Mouse (Mus musculus) limb, embryonic 13.5 days (tissue): ENCODE data around the gene Slc24a4. TPM values are rescaled to one million over a fixed set of nuclear protein-coding genes. Genes with fewer than 3 reads are reported as not detected.

Experiments used
- ATAC-seq: fragments of 200-750 bp; cut with Nextera tagmentation; 2 replicates; pipeline ENCODE4 v1.8.0; 2017; ENCODE audit warnings: low read depth, moderate number of reproducible peaks, moderate TSS enrichment; ENCODE audit not compliant: low FRiP score
- H3K27ac ChIP-seq: fragments of 300-500 bp; sonication (generic); 2 replicates; pipeline ENCODE4 v1.5.1; 2015; ENCODE audit warnings: inconsistent platforms, mild to moderate bottlenecking, moderate library complexity
- H3K27me3 ChIP-seq: fragments of 300-500 bp; sonication (generic); 2 replicates; pipeline ENCODE4 v1.6.1; 2015; ENCODE audit warnings: mild to moderate bottlenecking, inconsistent platforms
- H3K36me3 ChIP-seq: fragments of 300-500 bp; sonication (generic); 2 replicates; pipeline ENCODE4 v1.6.1; 2015; ENCODE audit warnings: inconsistent platforms, mild to moderate bottlenecking, moderate library complexity
- H3K4me1 ChIP-seq: fragments of 300-500 bp; sonication (generic); 2 replicates; pipeline ENCODE4 v1.6.1; 2015; ENCODE audit warnings: inconsistent platforms
- H3K4me2 ChIP-seq: fragments of 300-500 bp; sonication (generic); replicated peaks from 2 replicates; pipeline ENCODE4 v1.6.1; 2015; ENCODE audit warnings: inconsistent platforms, mild to moderate bottlenecking, moderate library complexity
- H3K4me3 ChIP-seq: fragments of 300-500 bp; sonication (generic); 2 replicates; pipeline ENCODE4 v1.5.1; 2015; ENCODE audit warnings: moderate library complexity, mild to moderate bottlenecking, inconsistent platforms
- H3K9ac ChIP-seq: fragments of 300-500 bp; sonication (generic); 2 replicates; pipeline ENCODE4 v1.6.1; 2015; ENCODE audit warnings: mild to moderate bottlenecking, inconsistent platforms
- H3K9me3 ChIP-seq: fragments of 300-500 bp; sonication (generic); 2 replicates; pipeline ENCODE4 v1.6.1; 2016; ENCODE audit warnings: inconsistent platforms
- WGBS: fragments of 180-500 bp; shearing (Covaris S2); methylation state at CpG from one replicate; pipeline ENCODE4 v1.1.7; 2015; 5-methylcytosine and 5-hydroxymethylcytosine counted together
- polyA plus RNA-seq: library from polyadenylated mRNA; unstranded; fragments of >200 nt; fragmentation: Nextera tagmentation; extraction: Ambion mirVana; gene quantifications from 2 replicates; pipeline ENCODE4 v1.2.1, GENCODE M21; 2015

Gene Slc24a4
- polyA plus RNA-seq, 1 experiment from 2014 or later: 0.85 TPM

GRCm38 (mm10) chr12:102282763-102283482 is 154.4 kb downstream of the Slc24a4 start, which contains the start of gene Rin3:
Gene Rin3 (plus strand): TSS chr12:102283048.
- no peaks in the 10 kb centered on the region for H3K36me3 ChIP-seq
- H3K27ac ChIP-seq: peak within 1 kb of the TSS; percentile 28; the same call in 1 of the 2 replicates
- peak within 1 kb of the TSS; percentile 94 for H3K4me2 ChIP-seq
- H3K27me3 ChIP-seq: peaks cover 14% of the 10 kb centered on the region; the same call in 1 of the 2 replicates
- H3K9me3 ChIP-seq: peaks cover 10% of the 10 kb centered on the region
- under 1% methylated on average over 74 of the region's 75 CpGs for WGBS
- peak; percentile 55 for ATAC-seq
- H3K4me3 ChIP-seq: peak within 1 kb of the TSS; percentile 64
- H3K9ac ChIP-seq: peak within 1 kb of the TSS; percentile 85
- H3K4me1 ChIP-seq: peaks cover 31% of the 10 kb centered on the region

GRCm38 (mm10) chr12:102283483-102284266 is 155.1 kb downstream of the Slc24a4 start:
- Histone ChIP-seq H3K27ac (peak overlapping the region; percentile 15; the same call in 1 of the 2 replicates), H3K27me3 (peaks cover 14% of the 10 kb centered on the region; the same call in 1 of the 2 replicates), H3K36me3 (no peaks in the 10 kb centered on the region), H3K4me3 (peak overlapping the region; percentile 64), H3K9me3 (peaks cover 4% of the 10 kb centered on the region; the same call in 1 of the 2 replicates), H3K9ac (peak overlapping the region; percentile 85), H3K4me2 (peak overlapping the region; percentile 94), H3K4me1 (peaks cover 31% of the 10 kb centered on the region)
- 7% methylated on average over 22 of the region's 24 CpGs for WGBS
- peak; percentile 64; the same call in 1 of the 2 replicates for ATAC-seq

GRCm38 (mm10) chr12:102284267-102284610 is 155.7 kb downstream of the Slc24a4 start:
- Histone ChIP-seq H3K4me3 (peak overlapping the region; percentile 64), H3K27me3 (peaks cover 14% of the 10 kb centered on the region; the same call in 1 of the 2 replicates), H3K4me2 (peak overlapping the region; percentile 94), H3K36me3 (no peaks in the 10 kb centered on the region), H3K9ac (peak overlapping the region; percentile 85; the same call in 1 of the 2 replicates), H3K4me1 (peaks cover 31% of the 10 kb centered on the region), H3K27ac (no peak overlapping the region), H3K9me3 (no peaks in the 10 kb centered on the region)
- WGBS: 31% methylated on average over 9 of the region's 9 CpGs
- ATAC-seq: no peak

- Histone ChIP-seq H3K27me3 (peaks cover 14% of the 10 kb centered on the region; the same call in 1 of the 2 replicates), H3K36me3 (peaks cover 2% of the 10 kb centered on the region; the same call in 1 of the 2 replicates), H3K4me3 (peak overlapping the region; percentile 64), H3K4me1 (peaks cover 31% of the 10 kb centered on the region), H3K9ac (no peak overlapping the region; the same call in 1 of the 2 replicates), H3K4me2 (peak overlapping the region; percentile 94), H3K9me3 (no peaks in the 10 kb centered on the region), H3K27ac (no peak overlapping the region)
- no peak for ATAC-seq
- 45% methylated on average over 3 of the region's 3 CpGs for WGBS
Observed at GRCm38 (mm10) chr12:102284618-102285159, 156.2 kb downstream of the Slc24a4 start.

GRCm38 (mm10) chr12:102285318-102285717 is 156.8 kb downstream of the Slc24a4 start:
- peaks cover 4% of the 10 kb centered on the region; the same call in 1 of the 2 replicates for H3K36me3 ChIP-seq
- peak overlapping the region; percentile 94; the same call in 1 of the 2 replicates for H3K4me2 ChIP-seq
- 78% methylated on average over 6 of the region's 6 CpGs for WGBS
- H3K27ac ChIP-seq: no peak overlapping the region
- H3K27me3 ChIP-seq: peaks cover 14% of the 10 kb centered on the region; the same call in 1 of the 2 replicates
- H3K4me1 ChIP-seq: peaks cover 31% of the 10 kb centered on the region
- H3K9ac ChIP-seq: no peak overlapping the region
- H3K4me3 ChIP-seq: no peak overlapping the region
- no peaks in the 10 kb centered on the region for H3K9me3 ChIP-seq
- ATAC-seq: no peak

GRCm38 (mm10) chr12:102285779-102286178 is 157.2 kb downstream of the Slc24a4 start:
- Histone ChIP-seq H3K9me3 (no peaks in the 10 kb centered on the region), H3K4me1 (peaks cover 31% of the 10 kb centered on the region), H3K27me3 (peaks cover 14% of the 10 kb centered on the region; the same call in 1 of the 2 replicates), H3K4me3 (no peak overlapping the region), H3K9ac (no peak overlapping the region), H3K27ac (no peak overlapping the region), H3K4me2 (no peak overlapping the region), H3K36me3 (peaks cover 4% of the 10 kb centered on the region; the same call in 1 of the 2 replicates)
- no peak for ATAC-seq
- WGBS: 74% methylated on average over 5 of the region's 5 CpGs

- Histone ChIP-seq H3K4me2 (no peak overlapping the region), H3K4me1 (peaks cover 35% of the 10 kb centered on the region), H3K27ac (peak overlapping the region; percentile 48; the same call in 1 of the 2 replicates), H3K9me3 (no peaks in the 10 kb centered on the region), H3K4me3 (no peak overlapping the region), H3K27me3 (peaks cover 12% of the 10 kb centered on the region; the same call in 1 of the 2 replicates), H3K9ac (no peak overlapping the region), H3K36me3 (peaks cover 4% of the 10 kb centered on the region; the same call in 1 of the 2 replicates)
- no peak for ATAC-seq
- WGBS: 72% methylated on average over 10 of the region's 10 CpGs
Observed at GRCm38 (mm10) chr12:102286681-102287414, 158.3 kb downstream of the Slc24a4 start.

- Histone ChIP-seq H3K4me1 (peaks cover 47% of the 10 kb centered on the region), H3K4me3 (no peak overlapping the region), H3K27ac (no peak overlapping the region), H3K27me3 (0 out of 2 replicates have a peak, but pooled peaks cover 4% of the 10 kb centered on the region), H3K4me2 (no peak overlapping the region), H3K9ac (no peak overlapping the region), H3K36me3 (peaks cover 4% of the 10 kb centered on the region; the same call in 1 of the 2 replicates), H3K9me3 (no peaks in the 10 kb centered on the region)
- 83% methylated on average over 6 of the region's 6 CpGs for WGBS
- no peak for ATAC-seq
Observed at GRCm38 (mm10) chr12:102287904-102288602, 159.5 kb downstream of the Slc24a4 start.

- Histone ChIP-seq H3K36me3 (peaks cover 4% of the 10 kb centered on the region; the same call in 1 of the 2 replicates), H3K4me2 (no peak overlapping the region), H3K9me3 (no peaks in the 10 kb centered on the region), H3K27me3 (0 out of 2 replicates have a peak, but pooled peaks cover 4% of the 10 kb centered on the region), H3K27ac (no peak overlapping the region), H3K4me1 (peaks cover 46% of the 10 kb centered on the region), H3K9ac (no peak overlapping the region), H3K4me3 (no peak overlapping the region)
- no peak for ATAC-seq
- WGBS: 35% methylated on average over 2 of the region's 2 CpGs
Observed at GRCm38 (mm10) chr12:102288846-102289245, 160.3 kb downstream of the Slc24a4 start.

GRCm38 (mm10) chr12:102289568-102289967 is 161.0 kb downstream of the Slc24a4 start:
- WGBS: 91% methylated on average over 1 of the region's 1 CpGs

More at GRCm38 (mm10) chr12:102289568-102289967, 161.0 kb downstream of the Slc24a4 start:
- H3K9me3 ChIP-seq: no peaks in the 10 kb centered on the region
- no peak for ATAC-seq
- no peak overlapping the region for H3K27ac ChIP-seq
- H3K4me2 ChIP-seq: no peak overlapping the region
- H3K27me3 ChIP-seq: 0 out of 2 replicates have a peak, but pooled peaks cover under 1% of the 10 kb centered on the region
- peaks cover 4% of the 10 kb centered on the region; the same call in 1 of the 2 replicates for H3K36me3 ChIP-seq
- H3K9ac ChIP-seq: no peak overlapping the region
- no peak overlapping the region for H3K4me3 ChIP-seq
- peaks cover 40% of the 10 kb centered on the region for H3K4me1 ChIP-seq
